Mouse (Mus musculus) CD4-positive, CD25-positive, alpha-beta regulatory T cell, adult 4 months (primary cell): Measurements from ENCODE around the gene L1cam. TPM values are rescaled to one million over a fixed set of nuclear protein-coding genes. Genes with fewer than 3 reads are reported as not detected.

Experiments
- ATAC-seq: one replicate; pipeline ENCODE4 v1.8.0; 2017
- polyA plus RNA-seq, 2 experiments: library from polyadenylated mRNA; unstranded; fragments of 100-300 nt; shearing (Covaris generic); gene quantifications; one replicate each; pipeline ENCODE4 v1.2.1; 2017

Gene L1cam
- polyA plus RNA-seq, 2 experiments from 2014 or later: 7.3 to 13.0 TPM

- no peak for ATAC-seq
Observed at GRCm38 (mm10) chrX:73877014-73877413, 18.9 kb downstream of the L1cam start.

- ATAC-seq: no peak
Observed at GRCm38 (mm10) chrX:73875881-73876280, 20.0 kb downstream of the L1cam start.

GRCm38 (mm10) chrX:73871956-73872355 lies 23.9 kb downstream of the L1cam start:
- ATAC-seq: no peak

GRCm38 (mm10) chrX:73871474-73871873 lies 24.4 kb downstream of the L1cam start:
- ATAC-seq: no peak

DNA sequence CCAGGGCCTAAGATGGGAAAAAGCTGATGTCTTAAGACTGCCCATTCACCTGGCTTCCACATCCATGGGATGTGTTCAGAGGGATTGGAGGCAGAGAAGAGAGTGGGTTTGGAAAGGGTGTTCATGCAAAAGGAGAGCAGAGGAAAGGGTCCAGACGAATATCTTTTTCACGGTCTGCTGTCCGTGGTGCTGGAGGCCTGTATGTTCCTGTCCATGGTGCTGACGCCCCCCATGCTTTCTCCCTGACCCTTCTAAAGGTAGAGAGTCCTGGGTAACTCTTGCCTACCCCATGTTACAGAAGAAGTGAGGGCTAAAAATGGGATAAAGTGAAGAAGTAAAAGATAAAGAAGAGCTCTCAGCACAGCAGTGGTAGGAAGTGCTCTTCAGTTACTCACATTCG lies 26.6 kb downstream of the L1cam start:
- ATAC-seq: no peak

DNA sequence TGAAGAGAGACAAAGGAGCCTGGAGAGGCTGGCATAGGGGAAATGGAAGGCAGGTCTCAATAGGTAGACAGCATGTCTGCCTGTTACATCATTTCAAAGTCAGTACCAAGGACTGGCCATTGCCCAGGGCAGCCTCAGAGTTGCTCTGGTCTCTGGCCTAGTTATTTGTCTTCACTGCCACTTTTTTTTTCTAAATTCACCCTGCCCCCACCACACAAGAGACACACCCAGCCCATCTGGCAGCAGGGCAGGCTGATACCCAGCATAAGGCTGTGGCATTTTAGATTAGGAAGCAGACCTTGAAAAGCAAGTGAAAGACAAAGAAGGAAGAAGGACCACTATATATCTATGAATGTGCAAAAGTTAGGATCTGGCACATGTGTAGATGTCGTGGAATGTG lies 28.1 kb downstream of the L1cam start:
- no peak for ATAC-seq

DNA sequence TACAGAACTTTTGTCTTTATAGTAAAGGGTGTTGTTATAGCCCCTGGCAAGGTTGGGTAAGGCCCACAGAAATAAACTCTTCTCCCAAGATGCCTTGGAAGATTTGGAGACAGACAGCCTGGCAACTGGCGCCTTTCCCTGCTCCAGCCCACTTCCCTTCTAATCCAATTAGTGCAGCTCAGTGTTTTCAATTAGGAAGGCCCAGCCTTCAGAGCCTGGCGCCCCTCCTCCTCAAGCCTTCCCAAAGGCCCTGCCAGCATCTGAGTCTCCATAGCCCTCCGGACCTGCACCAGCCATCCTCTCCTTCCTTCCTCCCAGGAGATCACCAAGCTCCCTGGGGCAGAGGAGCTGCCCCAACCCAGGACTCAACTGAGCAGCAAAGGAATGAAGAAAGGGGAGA lies 28.6 kb downstream of the L1cam start:
- ATAC-seq: no peak

DNA sequence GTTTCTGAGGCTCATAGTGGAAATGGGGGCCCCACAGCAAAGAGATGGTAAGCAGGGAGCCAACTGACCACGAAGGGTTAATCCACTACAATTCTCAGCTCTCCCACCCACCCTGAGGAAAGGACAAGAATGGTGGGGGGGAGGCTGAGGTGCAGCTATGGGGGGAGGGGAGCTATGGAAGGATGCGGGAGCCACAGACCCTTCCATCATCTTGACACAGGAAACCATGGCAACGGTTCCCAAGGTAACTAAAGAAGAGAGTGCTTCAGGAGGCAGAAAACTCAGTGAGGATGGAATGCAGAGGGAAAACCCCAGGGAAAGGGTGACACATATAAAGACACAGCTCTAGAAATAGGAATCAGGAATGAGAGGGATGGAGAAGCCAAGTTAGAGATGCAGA lies 31.2 kb downstream of the L1cam start:
- no peak for ATAC-seq

GRCm38 (mm10) chrX:73855087-73855408 lies 40.9 kb downstream of the L1cam start:
- no peak for ATAC-seq

- no peak for ATAC-seq
Observed at GRCm38 (mm10) chrX:73854326-73855086, 41.4 kb downstream of the L1cam start.

GRCm38 (mm10) chrX:73836691-73837090 lies 59.2 kb downstream of the L1cam start:
- no peak for ATAC-seq

GRCm38 (mm10) chrX:73835731-73836130 lies 60.2 kb downstream of the L1cam start:
- ATAC-seq: no peak

DNA sequence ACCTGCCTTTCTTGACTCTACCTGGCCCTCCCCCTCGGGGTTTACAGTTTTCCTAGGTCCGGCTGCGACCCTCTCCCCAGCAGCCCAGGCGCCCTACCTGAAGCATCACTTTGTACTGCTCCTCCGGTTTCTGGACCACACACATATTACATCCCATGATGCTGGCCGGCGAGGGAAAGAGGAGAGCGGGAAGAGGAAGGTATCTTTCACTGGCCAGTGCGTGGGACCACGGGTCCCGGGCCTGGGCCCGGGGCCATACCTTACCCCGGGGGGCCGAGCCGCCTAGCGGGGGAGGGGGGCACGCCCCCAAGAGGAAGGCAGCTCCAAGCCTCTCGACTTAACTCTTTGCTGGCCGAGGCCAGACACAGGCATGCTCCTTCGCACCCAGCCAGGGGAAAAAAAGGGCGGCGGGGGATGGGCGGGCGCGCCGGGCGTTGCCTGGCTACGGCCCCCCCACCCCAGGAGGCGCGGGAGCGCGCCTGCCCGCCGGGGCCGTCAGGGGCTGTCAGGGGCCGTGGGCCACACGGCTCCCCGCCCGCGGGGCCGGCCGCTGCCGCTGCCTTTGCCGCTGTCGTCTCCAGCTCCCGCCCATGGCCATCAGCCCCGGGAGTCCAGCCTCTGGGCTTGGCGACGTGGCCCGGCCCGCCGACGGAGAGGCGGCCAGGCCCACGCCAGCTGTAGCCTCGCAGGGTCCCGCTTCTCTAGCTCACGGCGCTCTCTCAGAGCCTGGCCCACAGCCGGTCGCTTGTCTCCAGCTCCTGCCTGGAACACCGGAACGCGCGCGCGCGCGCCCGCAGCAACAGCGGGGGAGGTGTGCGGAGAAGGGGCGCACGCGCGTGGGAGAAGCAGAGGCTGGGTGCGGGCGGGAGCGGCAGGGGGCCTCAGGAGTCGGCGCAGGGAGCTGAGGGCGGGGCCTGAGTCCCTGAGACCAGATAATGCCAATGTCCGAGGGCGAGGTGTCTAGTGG lies 71.4 kb downstream of the L1cam start, which contains the start of gene Pdzd4:
Pdzd4 (minus strand) TSS at position 785 of the 967 bp plus-strand sequence.
- ATAC-seq: no peak

- no peak for ATAC-seq
Observed at GRCm38 (mm10) chrX:73823747-73824146, 72.2 kb downstream of the L1cam start.

DNA sequence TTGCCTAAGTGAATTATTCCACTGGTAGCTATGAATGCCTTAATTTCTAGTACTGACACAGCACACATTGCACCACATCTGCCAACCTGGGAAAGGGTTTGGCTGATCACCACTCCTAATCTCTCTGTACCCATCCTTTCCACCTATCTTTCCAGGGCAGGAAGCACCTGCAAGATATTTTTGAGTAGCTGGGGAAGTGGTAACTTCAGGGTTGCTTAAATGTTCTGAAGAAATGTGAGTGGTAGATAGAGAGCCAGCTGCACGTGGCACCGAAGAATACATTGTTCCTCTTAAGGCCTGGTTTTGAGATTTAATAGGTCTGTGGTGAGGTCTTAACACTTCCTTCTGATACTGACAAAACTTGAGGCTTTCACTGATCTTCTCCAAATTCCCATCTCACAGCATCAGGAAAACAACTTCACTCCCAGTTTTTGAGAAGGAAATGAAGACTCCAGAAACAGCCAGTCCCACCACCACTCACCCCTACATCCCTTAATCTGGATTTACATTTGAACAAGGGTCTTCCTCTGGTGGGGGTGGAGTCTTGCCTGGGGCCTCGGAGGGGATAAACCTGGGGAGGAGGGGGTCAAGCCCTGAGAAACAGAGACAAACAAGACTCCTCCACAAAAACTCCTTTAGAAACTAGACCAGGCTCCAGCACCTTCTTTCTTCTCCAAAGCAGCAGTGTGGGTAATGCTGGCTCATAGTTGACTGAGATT lies 79.2 kb downstream of the L1cam start:
- no peak for ATAC-seq

DNA sequence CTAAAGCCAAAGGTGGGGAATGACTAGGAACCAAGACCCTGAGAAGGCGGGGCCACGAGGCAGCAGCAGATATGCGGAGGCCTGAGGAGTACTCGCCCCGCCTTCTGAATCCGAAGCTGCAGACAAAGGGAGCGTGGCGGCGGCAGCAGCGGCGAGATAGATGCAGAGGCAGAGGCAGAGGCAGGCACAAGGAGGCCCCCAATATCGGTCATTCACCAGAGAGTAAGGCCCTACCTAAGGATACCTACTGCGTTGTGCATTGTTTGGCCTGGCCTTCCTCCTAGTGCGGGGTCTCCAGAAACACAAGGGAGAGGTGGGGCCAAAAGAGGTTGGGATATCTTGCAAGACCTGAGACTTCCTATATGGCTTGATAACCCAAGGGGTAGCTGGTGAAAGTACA lies 80.8 kb downstream of the L1cam start:
- no peak for ATAC-seq

- no peak for ATAC-seq
Observed at GRCm38 (mm10) chrX:73805814-73806213, 90.1 kb downstream of the L1cam start.

Other genes with a start within 250 kb of the L1cam start
- gene Pnck, start 236.0 kb downstream of the L1cam start, polyA plus RNA-seq: 1 to 10 TPM; 2.6 to 2.7 TPM
- under 1 TPM; 0.63 TPM for gene Slc6a8, start 223.0 kb downstream of the L1cam start, polyA plus RNA-seq
- 100 to 1,000 TPM; 283 to 291 TPM for gene Bcap31, start 179.9 kb downstream of the L1cam start, polyA plus RNA-seq
- gene Abcd1, start 179.5 kb downstream of the L1cam start, polyA plus RNA-seq: 10 to 100 TPM; 23.3 to 44.3 TPM
- gene Plxnb3, start 139.0 kb downstream of the L1cam start, polyA plus RNA-seq: not detected
- gene Srpk3, start 121.7 kb downstream of the L1cam start, polyA plus RNA-seq: 1 to 10 TPM in 1 of 2 experiments, under 1 TPM in 1; 0.12 to 3.4 TPM
- gene Idh3g, start 109.2 kb downstream of the L1cam start, polyA plus RNA-seq: 100 to 1,000 TPM; 146 to 173 TPM
- 100 to 1,000 TPM; 214 to 239 TPM for gene Ssr4, start 109.1 kb downstream of the L1cam start, polyA plus RNA-seq
- under 1 TPM; 0.08 to 0.16 TPM for gene Pdzd4, start 71.1 kb downstream of the L1cam start, polyA plus RNA-seq
- 1 to 10 TPM; 2.6 to 3.3 TPM for gene Avpr2, start 4.0 kb downstream of the L1cam start, polyA plus RNA-seq
- 100 to 1,000 TPM; 162 to 239 TPM for gene Arhgap4, start 25.8 kb upstream of the L1cam start, polyA plus RNA-seq
- 100 to 1,000 TPM; 181 to 200 TPM for gene Naa10, start 25.8 kb upstream of the L1cam start, polyA plus RNA-seq
- gene Renbp, start 34.7 kb upstream of the L1cam start, polyA plus RNA-seq: 10 to 100 TPM in 1 of 2 experiments, 1 to 10 TPM in 1; 6.4 to 15.1 TPM
- gene Hcfc1, start 70.3 kb upstream of the L1cam start, polyA plus RNA-seq: 10 to 100 TPM; 34.2 to 45.5 TPM
- gene Irak1, start 127.8 kb upstream of the L1cam start, polyA plus RNA-seq: 10 to 100 TPM; 19.8 to 23.1 TPM
- not detected for gene Opn1mw, start 231.4 kb upstream of the L1cam start, polyA plus RNA-seq
- gene Mecp2, start 239.3 kb upstream of the L1cam start, polyA plus RNA-seq: 10 to 100 TPM; 19.9 to 20.2 TPM